Mouse (Mus musculus) gastrocnemius, postnatal 14 days (tissue): ENCODE data around the gene Col6a3. TPM values are rescaled to one million over a fixed set of nuclear protein-coding genes. Genes with fewer than 3 reads are reported as not detected.

Experiments
- DNase-seq: peaks from one replicate; pipeline ENCODE4 v3.0.0; 2021; ENCODE audit warnings: mixed read lengths
- intact Hi-C: fragments of 180-260 bp; cut with DNase I; formaldehyde crosslinking; loops from one replicate; pipeline ENCODE4 v1.15.1; 2025; ENCODE audit warnings: low total_unique reads
- long read RNA-seq, 2 experiments: library from polyadenylated mRNA; stranded (forward); transcript quantifications; one replicate each; pipeline ENCODE4 v2.0.0; 2021
- total RNA-seq, 2 experiments: library from RNA; stranded (reverse); gene quantifications; 2 replicates each; pipeline ENCODE4 v1.2.3; 2021

The Col6a3 gene
- total RNA-seq: 100 to 1,000 TPM; 217 to 262 TPM
- long read RNA-seq, experiment 1, partial matches to known transcripts: 4 of 10 reads
- long read RNA-seq, experiment 1, other reads (novel, unspliced or antisense): 6 of 10 reads
- long read RNA-seq, experiment 2, partial matches to known transcripts: 9 of 10 reads
- long read RNA-seq, experiment 2, other reads (novel, unspliced or antisense): 1 of 10 reads

- intact Hi-C loops: no loop called here
- DNase-seq: peak; percentile 85
Measured at GRCm38 (mm10) chr1:90843836-90844235, at the start of gene Col6a3. TSS of gene Col6a3 (minus strand) at chr1:90843971.

GRCm38 (mm10) chr1:90885771-90886460, 42.1 kb upstream of the Col6a3 start:
- intact Hi-C loops: no loop called here

GRCm38 (mm10) chr1:90876486-90877270, 32.9 kb upstream of the Col6a3 start:
- intact Hi-C loops: no loop called here
- DNase-seq: no peak

More at GRCm38 (mm10) chr1:90885771-90886460, 42.1 kb upstream of the Col6a3 start:
- no peak for DNase-seq

- intact Hi-C loops: no loop called here
Measured at GRCm38 (mm10) chr1:90875961-90876360, 32.2 kb upstream of the Col6a3 start.

GRCm38 (mm10) chr1:90875371-90875770, 31.6 kb upstream of the Col6a3 start:
- DNase-seq: no peak
- intact Hi-C loops: no loop called here

More at GRCm38 (mm10) chr1:90875961-90876360, 32.2 kb upstream of the Col6a3 start:
- DNase-seq: no peak

GRCm38 (mm10) chr1:90870581-90870980, 26.8 kb upstream of the Col6a3 start:
- intact Hi-C loops: no loop called here
- no peak for DNase-seq

- intact Hi-C loops: no loop called here
- DNase-seq: no peak
Measured at GRCm38 (mm10) chr1:90866734-90867133, 23.0 kb upstream of the Col6a3 start.

- no peak for DNase-seq
- intact Hi-C loops: no loop called here
Measured at GRCm38 (mm10) chr1:90855880-90856279, 12.1 kb upstream of the Col6a3 start.

- intact Hi-C loops: no loop called here
- peak; percentile 49 for DNase-seq
Measured at GRCm38 (mm10) chr1:90849836-90850235, 6.1 kb upstream of the Col6a3 start.

- intact Hi-C loops: no loop called here
- no peak for DNase-seq
Measured at GRCm38 (mm10) chr1:90845206-90845605, 1.4 kb upstream of the Col6a3 start.

GRCm38 (mm10) chr1:90842789-90843587, 783 bp downstream of the Col6a3 start:
- DNase-seq: peak; percentile 59
- intact Hi-C loops: no loop called here

- peak; percentile 59 for DNase-seq
- intact Hi-C loops: loop anchor here (2.0 kb wide), 1 partner anchor 191 kb away; no protein-coding TSS in a partner anchor
Measured at GRCm38 (mm10) chr1:90840250-90840649, 3.5 kb downstream of the Col6a3 start.

GRCm38 (mm10) chr1:90838657-90839056, 5.1 kb downstream of the Col6a3 start:
- peak; percentile 57 for DNase-seq
- intact Hi-C loops: no loop called here

- DNase-seq: peak; percentile 52
- intact Hi-C loops: no loop called here
Measured at GRCm38 (mm10) chr1:90838221-90838620, 5.5 kb downstream of the Col6a3 start.

GRCm38 (mm10) chr1:90836178-90836740, 7.5 kb downstream of the Col6a3 start:
- intact Hi-C loops: no loop called here
- DNase-seq: no peak

- DNase-seq: no peak
- intact Hi-C loops: no loop called here
Measured at GRCm38 (mm10) chr1:90834701-90835100, 9.1 kb downstream of the Col6a3 start.

GRCm38 (mm10) chr1:90830006-90830405, 13.8 kb downstream of the Col6a3 start:
- intact Hi-C loops: no loop called here

GRCm38 (mm10) chr1:90813226-90813625, 30.5 kb downstream of the Col6a3 start:
- intact Hi-C loops: no loop called here
- no peak for DNase-seq

More at GRCm38 (mm10) chr1:90830006-90830405, 13.8 kb downstream of the Col6a3 start:
- DNase-seq: no peak

GRCm38 (mm10) chr1:90808930-90809329, 34.8 kb downstream of the Col6a3 start:
- intact Hi-C loops: no loop called here

More at GRCm38 (mm10) chr1:90808930-90809329, 34.8 kb downstream of the Col6a3 start:
- no peak for DNase-seq
